Mouse (Mus musculus) lung, postnatal 4 days (tissue): ENCODE measurements around the gene Bglap.
"Not testable (repeated sequence)": the region's sequence is repeated elsewhere in the genome, so short reads cannot be mapped to it uniquely, and the experiment has no call there.

Experiments used
- DNase-seq, 2 experiments: peaks; one replicate each; pipeline ENCODE4 v3.0.0; 2021

Gene Bglap

GRCm38 (mm10) chr3:88393776-88394375 lies 9.6 kb upstream of the Bglap start:
- no peak for DNase-seq

DNA sequence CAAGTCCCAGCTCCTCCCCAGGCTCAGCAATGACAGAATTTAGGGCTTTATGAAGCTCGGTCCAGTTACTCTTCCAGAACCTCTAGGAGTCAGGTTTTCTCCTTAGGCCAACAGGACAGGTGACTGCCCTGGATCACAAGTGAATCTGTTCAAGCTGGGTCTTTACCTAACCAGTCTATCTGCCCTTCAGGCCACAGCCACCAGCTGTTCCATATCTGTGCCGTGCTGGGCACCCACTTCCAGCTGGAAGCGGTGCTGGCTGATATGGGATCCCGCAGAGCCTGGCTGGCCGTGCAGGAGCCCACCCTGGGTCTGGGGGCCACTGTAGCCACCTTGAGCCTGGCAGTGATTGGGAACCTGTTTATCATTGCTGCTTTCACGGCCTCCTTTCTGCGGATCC lies 1.9 kb downstream of the Bglap start:
- not testable (repeated sequence) for DNase-seq

DNA sequence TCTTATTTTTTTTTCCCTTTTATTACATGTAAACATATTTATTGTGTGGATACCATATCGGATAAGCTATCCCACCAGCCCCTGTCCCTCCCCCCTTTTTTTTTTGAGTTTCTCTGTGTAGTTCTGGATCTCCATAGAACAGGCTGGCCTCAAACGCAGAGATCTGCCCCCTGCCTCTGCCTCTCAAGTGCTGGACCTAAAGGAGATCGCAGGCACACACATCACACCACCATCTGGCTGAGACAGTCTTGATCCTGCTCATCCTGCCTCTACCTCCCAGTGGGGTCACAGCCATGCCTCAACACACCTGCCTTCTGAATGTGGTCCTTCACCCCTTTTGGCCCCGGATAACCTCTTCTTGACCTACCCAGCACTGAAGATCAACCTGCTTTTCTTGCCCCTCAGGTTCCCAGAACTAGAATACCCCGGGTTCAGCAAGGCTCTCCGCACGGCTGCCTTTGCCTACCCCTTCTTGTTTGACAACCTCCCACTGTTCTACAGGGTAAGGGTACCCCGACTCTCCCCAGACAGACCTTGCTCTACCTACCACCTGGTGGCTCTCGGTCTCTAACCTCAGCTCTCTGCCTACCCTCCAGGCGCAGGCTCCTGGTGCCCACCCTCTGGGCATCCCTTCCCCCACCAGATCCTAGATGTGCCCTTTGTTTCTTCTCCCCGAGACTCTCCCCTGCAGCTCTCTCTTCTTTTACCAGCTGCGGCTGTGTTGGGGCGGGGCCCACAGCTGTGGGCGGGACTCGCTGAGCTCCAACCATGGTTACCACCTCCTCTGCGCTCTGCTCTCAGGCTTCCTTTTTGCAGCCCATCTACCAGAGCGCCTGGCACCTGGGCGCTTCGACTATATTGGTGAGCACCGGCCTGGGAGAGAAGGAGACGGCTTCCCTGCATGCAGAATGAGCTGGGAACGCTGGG lies 2.6 kb downstream of the Bglap start:
- DNase-seq = peak in 1 of 2 experiments; percentile 38

DNA sequence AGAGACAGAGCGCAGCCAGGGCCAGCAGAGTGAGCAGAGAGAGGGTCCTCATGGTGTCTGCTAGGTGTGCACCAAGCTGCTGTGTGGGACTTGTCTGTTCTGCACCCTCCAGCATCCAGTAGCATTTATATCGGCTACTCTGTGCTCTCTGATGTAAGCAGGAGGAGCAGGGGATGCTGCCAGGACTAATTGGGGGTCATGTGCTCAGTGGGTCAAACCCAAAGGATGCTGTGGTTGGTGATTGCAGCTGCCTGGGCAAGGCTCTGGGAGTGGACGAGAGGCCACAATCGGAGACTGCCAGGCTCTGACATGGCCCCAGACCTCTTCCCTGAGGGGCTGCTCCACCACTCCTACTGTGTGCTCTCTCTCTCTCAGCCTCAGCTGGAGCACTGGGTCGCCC lies 5.7 kb downstream of the Bglap start, which contains the start of gene Bglap2:
Bglap2 (minus strand) TSS at position 101 of the 400 bp plus-strand sequence.
- not testable (repeated sequence) for DNase-seq

DNA sequence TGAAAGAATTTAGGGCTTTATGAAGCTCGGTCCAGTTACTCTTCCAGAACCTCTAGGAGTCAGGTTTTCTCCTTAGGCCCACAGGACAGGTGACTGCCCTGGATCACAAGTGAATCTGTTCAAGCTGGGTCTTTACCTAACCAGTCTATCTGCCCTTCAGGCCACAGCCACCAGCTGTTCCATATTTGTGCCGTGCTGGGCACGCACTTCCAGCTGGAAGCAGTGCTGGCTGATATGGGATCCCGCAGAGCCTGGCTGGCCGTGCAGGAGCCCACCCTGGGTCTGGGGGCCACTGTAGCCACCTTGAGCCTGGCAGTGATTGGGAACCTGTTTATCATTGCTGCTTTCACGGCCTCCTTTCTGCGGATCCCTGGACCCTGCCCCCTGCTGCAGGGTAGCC lies 7.6 kb downstream of the Bglap start:
- not testable (repeated sequence) for DNase-seq

- not testable (repeated sequence) for DNase-seq
Observed at GRCm38 (mm10) chr3:88375750-88376626, 8.3 kb downstream of the Bglap start.

DNA sequence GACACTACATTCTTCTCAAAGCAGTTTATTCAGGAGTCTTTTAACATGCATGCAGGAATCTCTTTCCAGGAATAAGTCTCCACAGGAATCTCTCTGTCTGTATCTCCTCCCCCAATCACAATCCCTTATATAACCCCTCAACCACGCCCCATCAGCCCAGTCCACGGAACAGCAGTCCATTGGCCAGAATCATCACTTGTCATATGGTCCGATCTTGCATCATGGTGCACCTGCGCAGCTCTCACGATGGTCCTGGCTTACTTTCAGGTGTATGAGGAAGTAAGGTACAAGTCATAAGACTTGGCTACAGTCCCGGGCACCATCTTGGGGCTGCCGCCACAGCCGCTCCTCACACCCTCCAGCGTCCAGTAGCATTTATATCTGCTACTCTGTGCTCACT lies 11.6 kb downstream of the Bglap start, which contains the start of gene Bglap3:
Bglap3 (minus strand) TSS at position 101 of the 400 bp plus-strand sequence.
- not testable (repeated sequence) for DNase-seq

GRCm38 (mm10) chr3:88368511-88368910 lies 15.8 kb downstream of the Bglap start:
- DNase-seq = not testable (repeated sequence)

- not testable (repeated sequence) for DNase-seq
Observed at GRCm38 (mm10) chr3:88367517-88367916, 16.7 kb downstream of the Bglap start.

DNA sequence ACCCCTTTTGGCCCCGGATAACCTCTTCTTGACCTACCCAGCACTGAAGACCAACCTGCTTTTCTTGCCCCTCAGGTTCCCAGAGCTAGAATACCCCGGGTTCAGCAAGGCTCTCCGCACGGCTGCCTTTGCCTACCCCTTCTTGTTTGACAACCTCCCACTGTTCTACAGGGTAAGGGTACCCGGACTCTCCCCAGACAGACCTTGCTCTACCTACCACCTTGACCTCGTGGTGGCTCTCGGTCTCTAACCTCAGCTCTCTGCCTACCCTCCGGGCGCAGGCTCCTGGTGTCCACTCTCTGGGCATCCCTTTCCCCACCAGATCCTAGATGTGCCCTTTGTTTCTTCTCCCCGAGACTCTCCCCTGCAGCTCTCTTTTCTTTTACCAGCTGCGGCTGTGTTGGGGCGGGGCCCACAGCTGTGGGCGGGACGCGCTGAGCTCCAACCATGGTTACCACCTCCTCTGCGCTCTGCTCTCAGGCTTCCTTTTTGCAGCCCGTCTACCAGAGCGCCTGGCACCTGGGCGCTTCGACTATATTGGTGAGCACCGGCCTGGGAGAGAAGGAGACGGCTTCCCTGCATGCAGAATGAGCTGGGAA lies 17.3 kb downstream of the Bglap start:
- peak; percentile 60 for DNase-seq

GRCm38 (mm10) chr3:88365705-88366361 lies 18.4 kb downstream of the Bglap start:
- DNase-seq = no peak

DNA sequence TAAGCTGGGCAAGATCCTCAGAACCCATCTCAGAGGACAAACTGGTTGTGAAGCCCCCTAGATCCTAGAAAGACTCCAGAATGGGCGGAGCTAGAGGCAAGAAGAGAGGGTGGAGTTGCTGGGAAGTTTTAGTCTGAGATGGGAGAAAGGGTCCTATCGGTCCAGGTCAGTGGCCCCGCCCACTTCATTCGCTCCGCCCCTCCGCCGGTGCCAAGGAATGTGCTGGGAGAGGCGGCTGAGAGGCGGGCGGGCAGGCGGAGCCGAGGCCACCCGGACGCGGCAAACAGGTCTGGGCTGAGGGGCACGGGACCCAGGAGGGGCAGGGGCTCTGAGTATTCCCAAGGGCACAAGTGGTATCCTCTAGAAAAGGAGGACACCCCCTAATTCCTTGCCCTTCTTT lies 19.9 kb downstream of the Bglap start, which contains the start of gene Paqr6:
Paqr6 (plus strand) TSS at position 248 of the 400 bp plus-strand sequence.
- DNase-seq = peak; percentile 83 to 86

DNA sequence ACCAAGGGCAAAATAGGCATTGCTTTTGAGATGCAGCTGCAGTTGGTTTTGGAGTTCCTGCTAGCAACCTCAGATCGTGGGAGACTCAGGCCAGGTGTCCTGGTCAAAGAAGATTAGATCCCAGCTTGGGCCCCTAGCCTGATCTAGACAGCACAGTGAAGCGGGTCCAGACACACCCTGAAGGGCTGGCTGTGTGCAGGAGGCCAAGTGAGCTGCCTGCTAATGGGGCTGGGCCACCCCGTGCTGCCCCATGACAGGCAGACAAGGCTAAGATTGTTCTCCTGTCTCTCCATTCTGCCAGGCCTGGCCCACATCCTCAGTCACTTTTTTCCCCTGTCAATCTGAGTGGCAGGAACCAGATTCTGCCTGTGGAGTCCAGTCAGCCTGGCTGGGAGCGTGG lies 20.6 kb downstream of the Bglap start:
- peak in 1 of 2 experiments; percentile 45 for DNase-seq

- DNase-seq = no peak
Observed at GRCm38 (mm10) chr3:88361612-88362313, 22.5 kb downstream of the Bglap start.

DNA sequence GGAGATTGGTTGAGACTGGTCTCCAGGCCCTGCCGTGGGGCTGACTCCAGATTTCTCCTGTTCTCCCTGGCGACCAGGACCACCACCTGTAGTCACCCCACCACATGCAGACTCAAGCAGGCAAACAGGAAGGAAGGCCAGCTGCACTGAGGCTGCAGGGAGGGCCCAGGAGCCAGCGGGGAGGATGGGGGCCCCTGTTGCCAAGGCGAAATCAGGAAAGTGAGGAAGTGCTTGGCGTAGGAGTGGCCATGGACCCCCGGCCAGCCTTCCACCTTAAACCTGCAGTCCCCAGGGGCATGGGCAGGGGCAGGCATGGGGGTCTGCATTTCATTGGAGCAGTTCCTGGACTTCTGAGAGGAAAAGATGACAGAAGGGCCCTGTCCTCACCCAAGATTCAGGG lies 23.2 kb downstream of the Bglap start:
- DNase-seq = no peak

DNA sequence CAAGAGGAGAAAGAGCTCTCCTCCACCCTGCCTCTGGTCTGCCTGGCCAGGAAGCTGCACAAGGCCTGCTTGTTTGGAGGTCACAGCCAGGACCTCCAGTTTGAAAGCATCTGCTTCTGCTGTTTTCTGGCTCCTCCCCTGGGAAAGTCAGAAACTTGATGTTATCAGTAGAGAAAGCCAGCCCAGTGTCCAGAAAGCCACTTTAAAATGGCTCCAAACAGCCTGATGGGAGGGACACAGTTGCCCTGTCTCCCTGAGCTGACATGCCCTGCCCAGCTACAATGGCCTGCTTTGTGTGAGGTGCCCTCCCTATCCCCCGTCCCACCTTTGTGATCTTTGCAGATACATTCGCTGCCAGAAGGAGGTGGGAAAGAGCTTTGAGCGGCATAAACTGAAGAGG lies 24.3 kb downstream of the Bglap start:
- no peak for DNase-seq

DNA sequence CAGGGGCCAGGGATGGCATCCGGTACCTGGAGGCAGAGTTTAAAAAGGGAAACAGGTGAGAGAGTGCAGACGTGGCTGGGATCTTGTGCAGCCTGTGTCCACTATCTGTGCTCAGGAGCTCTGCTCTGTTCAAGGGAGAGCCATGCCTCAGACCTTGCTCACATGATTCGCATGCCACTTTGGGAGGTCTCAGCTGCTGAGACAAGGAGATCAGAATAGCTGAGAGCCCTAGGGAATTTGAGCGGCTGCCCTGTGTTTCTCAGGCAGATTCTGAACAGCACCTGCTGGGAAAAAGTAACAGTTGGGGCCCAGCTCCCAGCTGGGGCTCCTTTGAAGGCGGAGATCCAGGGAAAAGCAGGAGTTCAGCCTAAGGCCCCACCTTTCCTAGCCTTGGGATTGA lies 24.7 kb downstream of the Bglap start:
- DNase-seq = no peak

DNA sequence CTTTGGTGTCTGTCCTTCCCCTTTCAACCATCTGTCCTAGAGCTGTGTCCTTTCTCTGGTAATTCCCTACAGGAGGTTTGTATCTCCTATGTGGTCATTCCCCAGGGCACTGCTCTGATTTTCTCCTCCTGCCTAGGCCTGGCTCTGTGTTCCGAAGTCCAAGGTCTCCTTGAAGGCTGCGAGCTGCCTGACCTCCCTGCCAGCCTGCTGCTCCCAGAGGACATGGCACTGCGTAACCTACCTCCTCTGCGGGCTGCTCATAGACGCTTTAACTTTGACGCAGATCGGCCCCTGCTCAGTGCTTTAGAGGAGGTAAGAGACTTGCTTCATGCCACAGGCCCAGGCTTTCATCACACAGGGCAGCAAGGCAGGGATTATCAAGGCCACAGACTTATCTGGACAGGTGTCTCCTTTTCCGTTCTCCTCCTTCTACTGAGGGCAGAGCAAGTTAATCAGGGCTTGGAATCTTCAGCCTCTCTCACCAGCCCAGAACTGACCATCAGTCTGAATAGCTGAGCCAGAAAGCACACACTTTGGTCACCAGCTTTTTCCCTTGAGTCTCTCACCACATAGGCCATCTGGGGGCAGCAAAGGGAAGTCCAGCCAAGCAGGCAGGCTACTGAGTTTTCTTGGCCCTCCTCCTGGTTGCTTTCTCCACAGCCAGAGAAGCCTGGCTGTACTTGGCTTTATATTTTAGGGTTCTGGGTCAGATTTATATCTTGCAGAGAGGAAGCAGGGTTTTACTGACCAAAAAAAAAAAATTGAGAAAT lies 29.7 kb downstream of the Bglap start:
- DNase-seq = no peak

DNA sequence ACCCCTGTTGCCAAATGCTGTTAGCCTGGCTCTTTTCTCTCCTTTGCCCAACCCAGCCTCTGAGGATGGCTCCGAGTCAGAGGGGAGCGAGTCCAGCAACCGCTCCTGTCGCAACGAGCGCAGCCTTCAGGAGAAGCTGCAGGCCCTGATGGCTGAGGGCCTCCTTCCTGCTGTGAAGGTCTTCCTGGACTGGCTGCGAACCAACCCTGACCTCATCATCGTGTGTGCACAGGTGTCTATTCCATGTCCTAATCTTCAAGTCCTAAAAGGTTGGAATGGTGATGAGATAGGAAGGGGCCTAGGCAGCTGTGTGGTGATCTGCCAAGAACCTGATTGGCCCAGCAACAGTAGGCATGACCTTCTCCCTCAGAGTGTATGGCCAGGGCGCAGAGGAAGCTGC lies 31.4 kb downstream of the Bglap start:
- DNase-seq = no peak

DNA sequence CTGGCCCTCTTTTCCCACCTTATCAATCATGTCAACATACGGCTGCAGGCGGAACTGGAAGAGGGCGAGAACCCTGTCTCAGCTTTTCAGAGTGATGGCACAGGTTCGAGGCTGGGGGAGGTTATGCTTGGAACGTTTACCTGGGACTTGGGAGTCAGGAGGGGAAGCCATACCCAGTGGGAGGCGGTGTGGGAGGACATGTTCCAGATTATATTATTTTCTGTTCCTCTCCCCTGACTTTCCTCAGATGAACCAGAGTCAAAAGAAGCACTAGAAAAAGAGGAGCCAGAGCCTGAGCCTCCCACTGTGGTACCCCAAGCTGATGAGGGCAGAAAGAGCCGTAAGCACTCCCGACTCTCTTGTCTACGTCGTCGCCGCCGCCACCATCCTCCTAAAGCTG lies 33.5 kb downstream of the Bglap start:
- no peak for DNase-seq
